Mouse (Mus musculus) spleen, postnatal 14 days (tissue): Measurements from ENCODE around the gene Prkce.
A peak's percentile ranks its signal among the peaks of the same experiment; 100 is the strongest.

ENCODE experiments used
- DNase-seq, 2 experiments: peaks; one replicate each; pipeline ENCODE4 v3.0.0; 2021 to 2022; ENCODE audit warnings: low spot score in 2 of 2

Prkce gene

GRCm38 (mm10) chr17:86484087-86484737 is 316.6 kb downstream of the Prkce start:
- peak; percentile 28 to 54 for DNase-seq

- no peak for DNase-seq
Measured at GRCm38 (mm10) chr17:86486657-86487056, 319.1 kb downstream of the Prkce start.

GRCm38 (mm10) chr17:86487450-86487849 is 319.9 kb downstream of the Prkce start:
- no peak for DNase-seq

GRCm38 (mm10) chr17:86489827-86490226 is 322.2 kb downstream of the Prkce start:
- DNase-seq = no peak

DNA sequence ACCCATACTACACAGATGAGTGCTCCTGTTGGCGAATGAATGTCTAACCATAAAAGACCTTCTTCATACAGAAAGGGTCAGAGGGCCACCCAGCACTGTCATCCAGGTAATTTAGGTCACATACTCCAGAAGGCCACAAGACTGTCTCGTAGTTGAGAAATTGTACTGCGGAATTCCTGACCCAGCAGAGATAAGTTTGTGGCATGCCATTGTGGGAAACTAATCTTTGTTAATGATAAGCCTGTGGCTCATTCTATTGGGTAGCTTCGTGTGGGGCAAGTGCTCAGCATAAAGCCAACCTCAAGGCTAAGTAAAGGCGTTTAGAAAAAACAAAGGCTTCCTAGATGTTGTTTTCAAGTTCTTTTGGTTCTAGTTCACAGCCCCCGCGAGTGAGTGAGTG is 324.8 kb downstream of the Prkce start:
- DNase-seq = no peak

GRCm38 (mm10) chr17:86493891-86494420 is 326.4 kb downstream of the Prkce start:
- no peak for DNase-seq

GRCm38 (mm10) chr17:86494494-86494893 is 326.9 kb downstream of the Prkce start:
- no peak for DNase-seq

- no peak for DNase-seq
Measured at GRCm38 (mm10) chr17:86494895-86495294, 327.3 kb downstream of the Prkce start.

DNA sequence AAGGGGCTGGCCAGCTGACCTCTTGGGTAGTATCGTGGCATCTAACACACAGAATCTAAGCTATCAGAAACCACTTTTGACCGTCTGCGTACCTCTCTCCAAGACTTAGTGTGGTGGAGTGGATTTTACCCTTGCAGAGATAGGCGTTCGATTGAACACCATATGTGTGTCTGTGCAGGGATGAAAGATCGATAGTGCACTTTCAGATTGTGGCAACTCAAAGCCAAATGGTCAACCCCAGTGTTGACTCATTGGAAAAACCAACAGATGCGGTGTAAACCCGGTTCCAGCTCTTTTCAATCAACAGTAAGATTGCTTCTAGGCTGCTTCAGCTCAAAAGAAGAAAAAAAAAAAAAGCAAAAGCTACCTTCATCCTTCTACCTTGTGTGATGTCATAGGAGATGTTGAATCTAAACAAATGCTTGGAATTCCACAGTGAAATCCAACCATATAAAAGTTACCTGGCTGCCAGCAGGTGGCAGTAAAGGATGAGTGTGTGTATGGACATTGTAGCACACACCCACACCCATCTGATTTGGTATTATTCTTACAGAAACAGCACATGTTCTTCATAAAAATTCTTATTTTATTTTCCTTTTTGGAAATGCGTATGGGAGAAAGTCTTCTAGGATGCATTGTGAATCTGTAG is 328.7 kb downstream of the Prkce start:
- no peak for DNase-seq

GRCm38 (mm10) chr17:86497302-86497701 is 329.7 kb downstream of the Prkce start:
- DNase-seq = no peak

- no peak for DNase-seq
Measured at GRCm38 (mm10) chr17:86499359-86500045, 331.9 kb downstream of the Prkce start.

- DNase-seq = no peak
Measured at GRCm38 (mm10) chr17:86501393-86501792, 333.8 kb downstream of the Prkce start.

DNA sequence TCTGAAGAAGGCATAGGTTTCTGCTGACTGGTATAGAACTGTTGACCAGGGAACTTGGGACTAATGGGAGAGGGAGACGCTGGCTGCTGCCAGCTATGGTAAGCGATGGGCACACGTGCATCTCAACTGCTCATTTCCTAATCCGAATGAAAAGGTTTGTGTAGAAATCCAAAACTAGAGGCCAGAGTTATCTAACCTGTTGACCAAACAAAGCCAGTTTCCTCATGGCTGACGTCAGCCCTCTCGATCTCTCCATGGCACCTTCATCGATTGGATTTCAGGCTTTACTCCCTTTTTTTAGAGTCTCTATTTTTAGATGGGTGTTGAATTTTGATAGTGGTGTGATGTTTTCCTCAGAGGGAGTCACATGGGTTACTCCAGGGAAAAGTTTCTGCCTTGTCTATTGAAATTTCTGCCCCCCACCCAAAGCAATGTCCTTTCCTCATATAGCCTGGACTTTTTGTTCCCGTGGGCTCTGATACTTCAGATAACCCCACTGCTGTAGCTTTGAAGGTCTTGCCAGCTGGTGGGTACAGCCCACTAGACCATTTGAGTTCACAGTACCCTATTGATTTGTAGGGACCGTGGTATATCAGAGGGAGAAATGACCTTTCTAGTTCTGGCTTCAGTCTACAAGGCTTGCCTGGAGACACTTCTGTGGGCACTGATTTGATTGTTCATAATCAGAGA is 335.8 kb downstream of the Prkce start:
- no peak for DNase-seq

- DNase-seq = no peak
Measured at GRCm38 (mm10) chr17:86505183-86505631, 337.6 kb downstream of the Prkce start, which contains the start of gene Gm10309. TSS of gene Gm10309 (minus strand) at chr17:86505232.

GRCm38 (mm10) chr17:86506881-86507280 is 339.3 kb downstream of the Prkce start:
- DNase-seq = no peak

DNA sequence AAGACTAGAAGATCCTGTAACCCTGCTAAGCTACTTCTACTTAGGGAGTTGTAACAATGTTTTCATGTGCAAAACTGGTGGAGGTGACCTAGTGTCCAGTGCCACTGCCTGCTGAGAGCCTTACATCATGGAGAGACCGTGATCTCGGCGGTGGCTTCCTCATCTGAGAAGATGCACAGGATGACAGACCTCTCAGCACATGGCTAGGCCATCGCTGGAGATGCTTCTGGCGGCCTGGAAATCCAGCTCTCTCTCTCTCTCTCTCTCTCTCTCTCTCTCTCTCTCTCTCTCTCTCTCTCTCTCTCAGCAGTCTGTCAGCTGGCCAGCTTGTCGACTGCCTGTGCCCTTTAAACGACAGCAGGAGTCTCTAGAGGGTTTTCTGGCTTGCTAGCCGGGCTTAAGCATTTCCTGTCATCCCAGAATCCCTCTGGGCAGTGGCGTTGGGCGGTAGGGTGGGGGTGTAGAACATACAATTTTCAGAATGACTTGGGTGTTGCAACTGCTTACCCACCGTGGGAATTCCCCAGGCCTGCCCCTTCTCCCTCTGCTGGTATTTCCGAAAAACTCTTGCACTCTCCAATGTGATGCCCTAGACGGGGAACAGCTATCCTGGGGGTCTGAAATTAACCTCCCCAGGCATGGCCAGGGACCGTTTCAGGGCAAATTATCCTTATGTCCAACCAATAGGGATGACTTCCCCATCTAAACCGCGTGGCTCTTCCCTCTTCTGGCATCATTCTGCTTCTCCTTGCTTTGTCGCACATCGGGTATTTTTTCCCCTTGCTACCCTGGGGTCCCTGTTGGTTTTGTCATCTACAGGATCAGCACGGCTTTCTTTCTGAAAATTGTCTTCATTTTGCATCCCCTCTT is 340.0 kb downstream of the Prkce start:
- DNase-seq = no peak

DNA sequence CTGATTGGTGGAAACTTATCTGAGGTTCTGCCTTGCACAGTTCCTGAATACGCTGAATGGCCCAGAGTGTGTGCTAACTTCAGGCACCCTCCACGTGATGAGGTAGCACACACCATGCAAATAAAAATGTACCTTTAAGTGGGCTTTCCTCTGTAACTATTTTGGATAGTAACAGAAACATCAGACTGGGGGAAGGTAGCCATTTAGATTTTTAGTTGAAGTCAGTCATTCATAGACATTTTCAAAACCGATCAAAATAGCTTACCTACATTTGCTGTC is 340.6 kb downstream of the Prkce start:
- no peak for DNase-seq

- no peak for DNase-seq
Measured at GRCm38 (mm10) chr17:86509871-86510270, 342.3 kb downstream of the Prkce start.

GRCm38 (mm10) chr17:86514974-86515620 is 347.5 kb downstream of the Prkce start:
- DNase-seq = no peak

DNA sequence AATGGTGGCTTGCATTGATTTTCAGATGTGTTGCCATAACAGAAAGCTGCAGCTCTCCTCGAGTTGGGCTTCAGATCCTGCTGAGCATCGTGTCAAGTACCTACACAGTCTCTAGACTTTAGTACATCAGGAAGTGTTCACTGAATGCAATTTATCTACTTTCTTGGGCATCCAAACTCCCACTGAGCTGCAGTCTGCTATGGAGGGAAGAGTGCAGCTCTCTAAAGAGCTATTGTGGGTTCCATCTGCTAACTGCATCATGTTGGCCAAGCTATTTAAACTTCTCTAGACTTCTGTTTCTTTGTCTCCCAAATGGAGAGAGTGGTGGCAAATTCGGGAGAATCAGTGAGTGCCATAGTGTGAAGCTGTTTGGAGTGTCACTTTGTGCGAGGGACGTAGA is 349.0 kb downstream of the Prkce start:
- DNase-seq = no peak

DNA sequence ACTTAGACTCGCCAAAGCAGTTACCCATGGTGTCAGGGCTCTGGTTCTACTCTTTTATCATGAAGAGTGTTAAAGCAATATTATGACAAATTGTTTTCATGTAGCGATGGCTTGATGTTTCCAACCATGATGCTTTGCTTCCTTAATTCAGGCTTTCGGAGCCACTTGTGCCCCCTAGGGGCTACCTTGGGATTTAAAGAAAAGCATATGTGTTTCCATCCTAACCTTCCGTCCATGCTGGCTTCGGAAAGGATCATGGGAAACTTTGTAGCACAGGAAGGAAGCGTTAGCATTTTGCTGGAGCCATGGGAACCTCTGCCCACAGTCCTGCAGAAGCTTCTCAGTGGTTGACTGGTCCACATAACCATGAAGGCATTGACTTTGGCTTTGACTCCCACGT is 351.0 kb downstream of the Prkce start:
- DNase-seq = no peak
